Mouse (Mus musculus) neural tube, embryonic 15.5 days (tissue): ENCODE data around the gene Lbx2. TPM values are rescaled to one million over a fixed set of nuclear protein-coding genes. Genes with fewer than 3 reads are reported as not detected.
A peak's percentile ranks its signal among the peaks of the same experiment; 100 is the strongest.

Source experiments
- ATAC-seq: fragments of 200-750 bp; cut with Nextera tagmentation; 2 replicates; pipeline ENCODE4 v1.8.0; 2017; ENCODE audit warnings: mild to moderate bottlenecking, moderate TSS enrichment, moderate library complexity; ENCODE audit not compliant: low FRiP score
- H3K27ac ChIP-seq: fragments of 300-500 bp; sonication (generic); replicated peaks from 2 replicates; pipeline ENCODE4 v1.5.1; 2015; ENCODE audit warnings: mild to moderate bottlenecking, inconsistent platforms
- H3K27me3 ChIP-seq: fragments of 300-500 bp; sonication (generic); replicated peaks from 2 replicates; pipeline ENCODE4 v1.6.1; 2015; ENCODE audit warnings: inconsistent platforms
- H3K36me3 ChIP-seq: fragments of 300-500 bp; sonication (generic); 2 replicates; pipeline ENCODE4 v1.6.1; 2015; ENCODE audit warnings: inconsistent platforms
- H3K4me1 ChIP-seq: fragments of 300-500 bp; sonication (generic); 2 replicates; pipeline ENCODE4 v1.6.1; 2015; ENCODE audit warnings: inconsistent platforms
- H3K4me2 ChIP-seq: fragments of 300-500 bp; sonication (generic); 2 replicates; pipeline ENCODE4 v1.6.1; 2015; ENCODE audit warnings: inconsistent platforms, mild to moderate bottlenecking, moderate library complexity
- H3K4me3 ChIP-seq: fragments of 300-500 bp; sonication (generic); replicated peaks from 2 replicates; pipeline ENCODE4 v1.5.1; 2015; ENCODE audit warnings: mild to moderate bottlenecking, inconsistent platforms
- H3K9ac ChIP-seq: fragments of 300-500 bp; sonication (generic); replicated peaks from 2 replicates; pipeline ENCODE4 v1.6.1; 2015; ENCODE audit warnings: mild to moderate bottlenecking, inconsistent platforms
- H3K9me3 ChIP-seq: fragments of 300-500 bp; sonication (generic); replicated peaks from 2 replicates; pipeline ENCODE4 v1.6.1; 2016; ENCODE audit warnings: inconsistent platforms
- WGBS: fragments of 180-500 bp; shearing (Covaris S2); methylation state at CpG from one replicate; pipeline ENCODE4 v1.1.7; 2015; ENCODE audit warnings: mixed read lengths; 5-methylcytosine and 5-hydroxymethylcytosine counted together
- polyA plus RNA-seq: library from polyadenylated mRNA; unstranded; fragments of >200 nt; fragmentation: Nextera tagmentation; extraction: Ambion mirVana; gene quantifications from 2 replicates; pipeline ENCODE4 v1.2.1, GENCODE M21; 2015

The Lbx2 gene
- polyA plus RNA-seq, 1 experiment from 2014 or later, result 0.32 TPM

- Histone ChIP-seq H3K36me3 (peaks cover 30% of the 10 kb centered on the region), H3K4me2 (peak overlapping the region; percentile 92), H3K4me1 (peaks cover 52% of the 10 kb centered on the region), H3K9ac (peak overlapping the region; percentile 94), H3K4me3 (peak overlapping the region; percentile 88), H3K9me3 (no peaks in the 10 kb centered on the region), H3K27ac (peak overlapping the region; percentile 83; the same call in 1 of the 2 replicates), H3K27me3 (no peaks in the 10 kb centered on the region)
- no peak for ATAC-seq
- WGBS, result 82% methylated on average over 11 of the region's 11 CpGs
These were observed 30.4 kb downstream of the Lbx2 start for GRCm38 (mm10) chr6:83116373-83117164.

- Histone ChIP-seq H3K4me3 (no peak overlapping the region), H3K9me3 (no peaks in the 10 kb centered on the region), H3K27me3 (no peaks in the 10 kb centered on the region), H3K4me2 (peak overlapping the region; percentile 92; the same call in 1 of the 2 replicates), H3K9ac (no peak overlapping the region), H3K4me1 (peaks cover 55% of the 10 kb centered on the region), H3K27ac (no peak overlapping the region), H3K36me3 (peaks cover 30% of the 10 kb centered on the region)
- ATAC-seq, result no peak
- 93% methylated on average over 4 of the region's 4 CpGs for WGBS
These were observed 30.9 kb downstream of the Lbx2 start for GRCm38 (mm10) chr6:83117165-83117438.

- H3K4me3 ChIP-seq, result no peak overlapping the region
- 93% methylated on average over 13 of the region's 13 CpGs for WGBS
- H3K4me2 ChIP-seq, result no peak overlapping the region
- H3K27me3 ChIP-seq, result no peaks in the 10 kb centered on the region
- H3K36me3 ChIP-seq, result peaks cover 30% of the 10 kb centered on the region
- ATAC-seq, result no peak
- H3K9me3 ChIP-seq, result no peaks in the 10 kb centered on the region
- H3K9ac ChIP-seq, result no peak overlapping the region; the same call in 1 of the 2 replicates
- H3K4me1 ChIP-seq, result peaks cover 60% of the 10 kb centered on the region
- no peak overlapping the region for H3K27ac ChIP-seq
These were observed 31.4 kb downstream of the Lbx2 start for GRCm38 (mm10) chr6:83117616-83118015.

GRCm38 (mm10) chr6:83118369-83118768, 32.2 kb downstream of the Lbx2 start:
- H3K4me1 ChIP-seq, result peaks cover 67% of the 10 kb centered on the region

GRCm38 (mm10) chr6:83118825-83119733, 32.9 kb downstream of the Lbx2 start:
- Histone ChIP-seq H3K9ac (0 out of 2 replicates have a peak overlapping the region, but pooled peaks have one; percentile 92), H3K27ac (0 out of 2 replicates have a peak overlapping the region, but pooled peaks have one; percentile 28)
- 86% methylated on average over 14 of the region's 14 CpGs for WGBS

More at GRCm38 (mm10) chr6:83118369-83118768, 32.2 kb downstream of the Lbx2 start:
- WGBS, result 81% methylated on average over 11 of the region's 11 CpGs
- peaks cover 30% of the 10 kb centered on the region for H3K36me3 ChIP-seq
- H3K9ac ChIP-seq, result 0 out of 2 replicates have a peak overlapping the region, but pooled peaks have one; percentile 1
- H3K4me3 ChIP-seq, result no peak overlapping the region
- H3K27me3 ChIP-seq, result no peaks in the 10 kb centered on the region
- no peaks in the 10 kb centered on the region for H3K9me3 ChIP-seq
- H3K27ac ChIP-seq, result 0 out of 2 replicates have a peak overlapping the region, but pooled peaks have one; percentile 3
- no peak for ATAC-seq
- H3K4me2 ChIP-seq, result no peak overlapping the region

GRCm38 (mm10) chr6:83119734-83120051, 33.5 kb downstream of the Lbx2 start:
- no peaks in the 10 kb centered on the region for H3K9me3 ChIP-seq
- peak overlapping the region; percentile 97; the same call in 1 of the 2 replicates for H3K27ac ChIP-seq
- no peaks in the 10 kb centered on the region for H3K27me3 ChIP-seq
- peak overlapping the region; percentile 83 for H3K4me3 ChIP-seq
- peak overlapping the region; percentile 92; the same call in 1 of the 2 replicates for H3K9ac ChIP-seq
- H3K36me3 ChIP-seq, result peaks cover 30% of the 10 kb centered on the region
- no peak for ATAC-seq
- peaks cover 73% of the 10 kb centered on the region for H3K4me1 ChIP-seq
- H3K4me2 ChIP-seq, result peak overlapping the region; percentile 97
- 80% methylated on average over 7 of the region's 7 CpGs for WGBS

More at GRCm38 (mm10) chr6:83118825-83119733, 32.9 kb downstream of the Lbx2 start:
- Histone ChIP-seq H3K4me1 (peaks cover 73% of the 10 kb centered on the region), H3K4me3 (0 out of 2 replicates have a peak overlapping the region, but pooled peaks have one; percentile 83), H3K27me3 (no peaks in the 10 kb centered on the region), H3K9me3 (no peaks in the 10 kb centered on the region), H3K4me2 (peak overlapping the region; percentile 97; the same call in 1 of the 2 replicates), H3K36me3 (peaks cover 30% of the 10 kb centered on the region)
- no peak for ATAC-seq

GRCm38 (mm10) chr6:83120930-83121862, 35.0 kb downstream of the Lbx2 start, which contains the start of gene Wbp1:
Wbp1 (minus strand) TSS chr6:83121559.
- Histone ChIP-seq H3K27me3 (no peaks in the 10 kb centered on the region), H3K4me2 (peak within 1 kb of the TSS; percentile 97), H3K4me3 (peak within 1 kb of the TSS; percentile 83), H3K9ac (peak within 1 kb of the TSS; percentile 92), H3K4me1 (peaks cover 66% of the 10 kb centered on the region), H3K36me3 (peaks cover 30% of the 10 kb centered on the region), H3K9me3 (no peaks in the 10 kb centered on the region), H3K27ac (peak within 1 kb of the TSS; percentile 97)
- peak; percentile 95 for ATAC-seq
- under 1% methylated on average over 38 of the region's 38 CpGs for WGBS

GRCm38 (mm10) chr6:83121863-83122710, 35.9 kb downstream of the Lbx2 start:
- H3K9me3 ChIP-seq, result no peaks in the 10 kb centered on the region
- H3K27me3 ChIP-seq, result no peaks in the 10 kb centered on the region
- WGBS, result 3% methylated on average over 40 of the region's 52 CpGs
- peak overlapping the region; percentile 97 for H3K27ac ChIP-seq
- H3K4me3 ChIP-seq, result peak overlapping the region; percentile 83
- H3K9ac ChIP-seq, result peak overlapping the region; percentile 73
- peak overlapping the region; percentile 97 for H3K4me2 ChIP-seq
- no peak; the same call in 1 of the 2 replicates for ATAC-seq
- peaks cover 27% of the 10 kb centered on the region for H3K36me3 ChIP-seq
- peaks cover 58% of the 10 kb centered on the region for H3K4me1 ChIP-seq

GRCm38 (mm10) chr6:83122961-83123360, 36.8 kb downstream of the Lbx2 start:
- Histone ChIP-seq H3K4me3 (no peak overlapping the region; the same call in 1 of the 2 replicates), H3K9me3 (no peaks in the 10 kb centered on the region), H3K27ac (no peak overlapping the region; the same call in 1 of the 2 replicates), H3K4me2 (peak overlapping the region; percentile 97), H3K9ac (no peak overlapping the region; the same call in 1 of the 2 replicates), H3K36me3 (peaks cover 19% of the 10 kb centered on the region), H3K4me1 (peaks cover 49% of the 10 kb centered on the region), H3K27me3 (no peaks in the 10 kb centered on the region)
- no peak for ATAC-seq
- WGBS, result 69% methylated on average over 5 of the region's 5 CpGs

GRCm38 (mm10) chr6:83124851-83125312, 38.7 kb downstream of the Lbx2 start:
- H3K27me3 ChIP-seq, result no peaks in the 10 kb centered on the region
- H3K4me2 ChIP-seq, result peak overlapping the region; percentile 90
- peak overlapping the region; percentile 54; the same call in 1 of the 2 replicates for H3K27ac ChIP-seq
- peak overlapping the region; percentile 72 for H3K4me3 ChIP-seq
- no peaks in the 10 kb centered on the region for H3K9me3 ChIP-seq
- H3K36me3 ChIP-seq, result peaks cover 3% of the 10 kb centered on the region; the same call in 1 of the 2 replicates
- 0 out of 2 replicates have a peak, but pooled peaks have one; percentile 13 for ATAC-seq
- WGBS, result under 1% methylated on average over 30 of the region's 30 CpGs
- H3K9ac ChIP-seq, result peak overlapping the region; percentile 55
- H3K4me1 ChIP-seq, result peaks cover 37% of the 10 kb centered on the region
